Mouse (Mus musculus): ENCODE measurements around the gene Tmem200b.

Gene Tmem200b

DNA sequence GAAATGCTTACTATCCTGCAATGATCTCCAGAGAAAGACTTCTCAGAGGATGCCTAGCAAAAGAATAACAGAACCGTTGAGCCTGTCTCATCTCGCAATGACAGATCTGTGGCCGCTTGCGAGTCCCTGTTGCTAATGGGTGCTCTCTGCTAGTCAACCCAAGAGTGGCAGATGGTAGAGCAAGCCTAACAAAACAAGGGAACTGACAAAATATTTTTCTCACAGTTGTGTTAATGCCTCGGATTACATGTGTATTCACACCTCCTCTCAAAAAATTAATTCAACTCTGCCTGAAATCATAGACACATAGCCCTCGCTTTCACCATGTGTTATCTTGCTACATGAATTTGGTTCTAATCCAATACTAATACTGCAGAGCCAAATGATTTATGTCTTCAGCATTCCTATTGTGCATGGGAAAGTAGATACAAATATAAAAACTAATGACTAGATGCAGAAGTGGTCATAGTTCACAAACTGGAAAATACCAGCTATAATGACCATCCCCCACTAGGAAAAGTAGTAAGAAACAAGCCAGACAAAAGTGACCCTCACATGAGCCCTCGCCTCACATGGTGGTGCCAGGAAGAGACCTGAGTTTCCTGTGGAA is 48.8 kb downstream of the Tmem200b start:
- no peak for DNase-seq
